Mouse (Mus musculus) kidney, adult 11 months (tissue): ENCODE measurements around the gene Ephb3.
"Not testable (repeated sequence)": the region's sequence is repeated elsewhere in the genome, so short reads cannot be mapped to it uniquely, and the experiment has no call there.

Experiments
- DNase-seq: peaks from one replicate; pipeline ENCODE4 v3.0.0; 2022

Gene Ephb3

GRCm38 (mm10) chr16:21204367-21205092, at the start of gene Ephb3:
Gene Ephb3 (plus strand): TSS chr16:21204755.
- peak; percentile 99 for DNase-seq

GRCm38 (mm10) chr16:21156261-21156660, 48.3 kb upstream of the Ephb3 start:
- DNase-seq, result not testable (repeated sequence)

GRCm38 (mm10) chr16:21159226-21159625, 45.3 kb upstream of the Ephb3 start:
- DNase-seq, result not testable (repeated sequence)

GRCm38 (mm10) chr16:21163423-21163822, 41.1 kb upstream of the Ephb3 start:
- DNase-seq, result not testable (repeated sequence)

GRCm38 (mm10) chr16:21165343-21166220, 39.0 kb upstream of the Ephb3 start:
- not testable (repeated sequence) for DNase-seq

- DNase-seq, result no peak
Measured at GRCm38 (mm10) chr16:21168730-21169129, 35.8 kb upstream of the Ephb3 start.

- no peak for DNase-seq
Measured at GRCm38 (mm10) chr16:21175236-21175635, 29.3 kb upstream of the Ephb3 start.

- DNase-seq, result peak; percentile 63
Measured at GRCm38 (mm10) chr16:21182108-21182507, 22.4 kb upstream of the Ephb3 start.

- DNase-seq, result no peak
Measured at GRCm38 (mm10) chr16:21184697-21185096, 19.9 kb upstream of the Ephb3 start.

- no peak for DNase-seq
Measured at GRCm38 (mm10) chr16:21187568-21187967, 17.0 kb upstream of the Ephb3 start.

GRCm38 (mm10) chr16:21188345-21188744, 16.2 kb upstream of the Ephb3 start:
- no peak for DNase-seq

- DNase-seq, result no peak
Measured at GRCm38 (mm10) chr16:21191569-21191968, 13.0 kb upstream of the Ephb3 start.

- DNase-seq, result no peak
Measured at GRCm38 (mm10) chr16:21192509-21193354, 11.8 kb upstream of the Ephb3 start.

GRCm38 (mm10) chr16:21194182-21194581, 10.4 kb upstream of the Ephb3 start:
- DNase-seq, result no peak

GRCm38 (mm10) chr16:21195260-21195866, 9.2 kb upstream of the Ephb3 start:
- DNase-seq, result no peak

GRCm38 (mm10) chr16:21196576-21196975, 8.0 kb upstream of the Ephb3 start:
- no peak for DNase-seq

- no peak for DNase-seq
Measured at GRCm38 (mm10) chr16:21197542-21197941, 7.0 kb upstream of the Ephb3 start.

GRCm38 (mm10) chr16:21198006-21198405, 6.5 kb upstream of the Ephb3 start:
- DNase-seq, result no peak

- no peak for DNase-seq
Measured at GRCm38 (mm10) chr16:21198529-21198928, 6.0 kb upstream of the Ephb3 start.

GRCm38 (mm10) chr16:21199426-21199825, 5.1 kb upstream of the Ephb3 start:
- DNase-seq, result no peak

- DNase-seq, result no peak
Measured at GRCm38 (mm10) chr16:21202731-21203130, 1.8 kb upstream of the Ephb3 start.

- DNase-seq, result no peak
Measured at GRCm38 (mm10) chr16:21205093-21205886, 735 bp downstream of the Ephb3 start.
